Mouse (Mus musculus) bone marrow, adult 2 months (tissue): Measurements from ENCODE around the gene Il13ra2.
"Not testable (repeated sequence)": the region's sequence is repeated elsewhere in the genome, so short reads cannot be mapped to it uniquely, and the experiment has no call there.

Experiments
- CTCF ChIP-seq: fragments of 200-500 bp; IDR thresholded peaks from 2 replicates; pipeline ENCODE4 v1.5.1; 2011; ENCODE audit warnings: low read length, control low read depth; ENCODE audit not compliant: control insufficient read depth, insufficient read depth
- POLR2A ChIP-seq: fragments of 200-500 bp; IDR thresholded peaks from 2 replicates; pipeline ENCODE4 v1.6.1; 2011; ENCODE audit warnings: low read depth, mild to moderate bottlenecking, control low read depth, low read length, borderline replicate concordance; ENCODE audit not compliant: control insufficient read depth

GRCm38 (mm10) chrX:147453610-147454009 lies 24.6 kb upstream of the Il13ra2 start, which contains the start of gene Vmn1r239-ps:
- not testable (repeated sequence) for TF ChIP-seq CTCF, POLR2A
